Mouse (Mus musculus) lung, postnatal 0 days (tissue): ENCODE measurements at regions not wholly inside any gene's neighbourhood (a gene's known extent, or its start where the extent isn't known, plus 50 kb on each side); places are given as distances from the start of the nearest gene placed in this dataset.

Experiments
- CTCF ChIP-seq: IDR thresholded peaks from 2 replicates; pipeline ENCODE4 v1.5.1; 2016; ENCODE audit warnings: antibody characterized with exemption, mild to moderate bottlenecking
- EP300 ChIP-seq: IDR thresholded peaks from 2 replicates; pipeline ENCODE4 v1.6.1; 2016; ENCODE audit warnings: antibody characterized with exemption, mild to moderate bottlenecking, control low read depth

DNA sequence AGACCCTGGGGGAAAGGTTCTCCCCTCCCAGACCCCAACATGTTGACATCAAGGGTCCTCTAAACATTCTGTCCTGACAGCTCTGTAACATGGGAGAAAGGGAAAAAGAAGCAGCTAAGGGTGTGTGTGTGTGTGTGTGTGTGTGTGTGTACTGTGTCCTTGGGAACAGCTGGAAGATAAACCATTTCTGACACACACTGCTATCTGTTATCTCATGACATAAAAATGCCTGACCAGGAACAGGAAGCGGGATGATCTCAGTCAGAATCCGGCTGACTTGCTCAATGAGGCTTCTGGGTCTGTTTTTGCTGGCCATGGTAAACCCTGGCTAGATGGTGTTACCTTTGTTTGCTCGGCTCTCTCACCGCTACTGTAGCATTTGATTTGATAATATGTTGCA lies 124.8 kb upstream of the Krtap11-1 start:
- no peak for TF ChIP-seq CTCF
- TF ChIP-seq EP300 = no peak
